Mouse (Mus musculus) forebrain, embryonic 15.5 days (tissue): ENCODE results near the gene Rab7b. TPM values are rescaled to one million over a fixed set of nuclear protein-coding genes. Genes with fewer than 3 reads are reported as not detected.

ENCODE experiments used
- ATAC-seq: fragments of 200-750 bp; cut with Nextera tagmentation; replicated peaks from 2 replicates; pipeline ENCODE4 v1.8.0; 2017; ENCODE audit warnings: mild to moderate bottlenecking, moderate TSS enrichment, moderate library complexity
- H3K27ac ChIP-seq: fragments of 300-500 bp; sonication (generic); replicated peaks from 2 replicates; pipeline ENCODE4 v1.5.1; 2015; ENCODE audit warnings: mild to moderate bottlenecking, inconsistent platforms
- H3K27me3 ChIP-seq: fragments of 300-500 bp; sonication (generic); 2 replicates; pipeline ENCODE4 v1.6.1; 2015; ENCODE audit warnings: inconsistent platforms
- H3K36me3 ChIP-seq: fragments of 300-500 bp; sonication (generic); 2 replicates; pipeline ENCODE4 v1.6.1; 2015; ENCODE audit warnings: mild to moderate bottlenecking, inconsistent platforms
- H3K4me1 ChIP-seq: fragments of 300-500 bp; sonication (generic); 2 replicates; pipeline ENCODE4 v1.6.1; 2015; ENCODE audit warnings: inconsistent platforms
- H3K4me2 ChIP-seq: fragments of 300-500 bp; sonication (generic); replicated peaks from 2 replicates; pipeline ENCODE4 v1.6.1; 2015; ENCODE audit warnings: mild to moderate bottlenecking, inconsistent platforms
- H3K4me3 ChIP-seq: fragments of 300-500 bp; sonication (generic); 2 replicates; pipeline ENCODE4 v1.5.1; 2015; ENCODE audit warnings: mild to moderate bottlenecking, inconsistent platforms
- H3K9ac ChIP-seq: fragments of 300-500 bp; sonication (generic); replicated peaks from 2 replicates; pipeline ENCODE4 v1.6.1; 2015; ENCODE audit warnings: mild to moderate bottlenecking, inconsistent platforms
- H3K9me3 ChIP-seq: fragments of 300-500 bp; sonication (generic); 2 replicates; pipeline ENCODE4 v1.6.1; 2016; ENCODE audit warnings: inconsistent platforms
- whole genome bisulfite sequencing: fragments of 180-500 bp; shearing (Covaris S2); methylation state at CpG from one replicate; pipeline ENCODE4 v1.1.7; 2015; ENCODE audit warnings: mixed read lengths; 5-methylcytosine and 5-hydroxymethylcytosine counted together
- polyA plus RNA-seq: library from polyadenylated mRNA; unstranded; fragments of >200 nt; fragmentation: Nextera tagmentation; extraction: Ambion mirVana; gene quantifications from 2 replicates; pipeline ENCODE4 v1.2.1, GENCODE M21; 2015

Rab7b gene
- 0.37 and 1.3 TPM in 2 replicates for polyA plus RNA-seq

DNA sequence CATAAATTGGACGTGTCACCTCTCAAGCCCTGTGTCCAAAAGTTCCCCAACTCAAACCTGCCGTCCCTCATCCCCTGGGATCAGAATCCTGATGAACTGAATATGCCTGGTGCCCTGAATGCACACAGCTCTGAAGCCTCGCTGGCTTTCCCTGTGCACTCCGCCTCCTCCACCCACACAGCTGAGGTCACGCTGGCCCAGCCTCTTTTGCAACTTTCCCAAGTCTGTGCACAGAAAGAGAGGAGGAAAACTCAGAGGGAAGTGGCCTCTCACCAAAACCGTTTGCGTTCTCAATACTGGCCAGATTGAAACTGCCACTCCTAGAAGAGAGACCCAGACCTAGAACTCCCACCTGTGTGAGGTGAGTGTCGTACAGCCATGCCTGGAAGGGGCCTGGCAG is at the start of gene Rab7b:
TSS of gene Rab7b (plus strand) at position 221 of the 400 bp plus-strand sequence.
- no peaks in the 10 kb centered on the region for H3K9me3 ChIP-seq
- H3K4me3 ChIP-seq, result no peak within 1 kb of the TSS
- H3K4me2 ChIP-seq, result no peak within 1 kb of the TSS
- H3K9ac ChIP-seq, result no peak within 1 kb of the TSS
- no peaks in the 10 kb centered on the region for H3K36me3 ChIP-seq
- WGBS, result 63% methylated on average over 8 of the region's 8 CpGs
- no peak for ATAC-seq
- no peak within 1 kb of the TSS for H3K27ac ChIP-seq
- no peaks in the 10 kb centered on the region for H3K27me3 ChIP-seq
- no peaks in the 10 kb centered on the region for H3K4me1 ChIP-seq

DNA sequence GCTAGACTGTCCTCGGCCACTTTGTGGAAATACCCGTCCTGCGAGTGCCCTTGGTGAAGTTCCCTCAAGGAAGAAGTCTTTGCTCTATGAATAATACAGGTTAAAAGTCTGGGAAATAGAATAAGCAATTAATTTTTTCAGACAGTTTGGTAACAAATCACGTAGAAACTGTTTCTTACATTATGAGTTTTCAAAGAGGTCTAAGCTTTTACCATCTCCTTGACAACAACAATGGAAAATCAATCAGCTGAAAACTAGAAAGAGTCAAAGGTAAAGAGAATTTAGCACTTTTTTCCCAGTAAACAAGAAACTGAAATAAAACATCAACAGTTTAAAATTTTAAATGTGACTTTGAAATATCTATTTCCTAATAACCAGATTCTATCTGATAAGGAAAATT is 48.4 kb upstream of the Rab7b start:
- no peaks in the 10 kb centered on the region for H3K27me3 ChIP-seq
- no peaks in the 10 kb centered on the region for H3K9me3 ChIP-seq
- no peak overlapping the region for H3K27ac ChIP-seq
- no peak overlapping the region for H3K4me3 ChIP-seq
- WGBS, result 82% methylated on average over 4 of the region's 4 CpGs
- no peak overlapping the region for H3K9ac ChIP-seq
- ATAC-seq, result no peak
- no peaks in the 10 kb centered on the region for H3K36me3 ChIP-seq
- H3K4me2 ChIP-seq, result no peak overlapping the region
- H3K4me1 ChIP-seq, result no peaks in the 10 kb centered on the region

DNA sequence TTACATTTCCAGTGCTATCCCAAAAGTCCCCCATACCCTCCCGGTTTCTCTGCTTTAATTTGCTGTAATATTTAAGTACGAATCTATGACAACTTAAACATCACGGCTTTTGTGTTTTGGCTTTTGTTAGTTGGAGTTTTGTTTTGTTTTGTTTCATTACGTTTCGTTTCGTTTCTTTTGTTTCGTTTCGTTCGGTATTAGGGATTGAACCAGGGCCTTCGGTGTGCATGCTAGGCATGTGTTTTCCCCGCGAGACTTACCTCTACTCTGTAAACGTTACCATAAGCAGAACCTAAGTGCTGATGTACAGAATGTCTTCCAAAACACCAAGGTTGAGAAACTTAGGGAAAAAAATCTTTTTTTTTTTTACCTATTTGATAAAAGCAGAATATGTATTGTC is 46.9 kb upstream of the Rab7b start:
- ATAC-seq, result no peak
- Histone ChIP-seq H3K36me3 (no peaks in the 10 kb centered on the region), H3K9me3 (no peaks in the 10 kb centered on the region), H3K4me3 (no peak overlapping the region), H3K9ac (no peak overlapping the region), H3K4me1 (no peaks in the 10 kb centered on the region), H3K27me3 (no peaks in the 10 kb centered on the region), H3K4me2 (no peak overlapping the region), H3K27ac (no peak overlapping the region)
- WGBS, result 91% methylated on average over 13 of the region's 13 CpGs

DNA sequence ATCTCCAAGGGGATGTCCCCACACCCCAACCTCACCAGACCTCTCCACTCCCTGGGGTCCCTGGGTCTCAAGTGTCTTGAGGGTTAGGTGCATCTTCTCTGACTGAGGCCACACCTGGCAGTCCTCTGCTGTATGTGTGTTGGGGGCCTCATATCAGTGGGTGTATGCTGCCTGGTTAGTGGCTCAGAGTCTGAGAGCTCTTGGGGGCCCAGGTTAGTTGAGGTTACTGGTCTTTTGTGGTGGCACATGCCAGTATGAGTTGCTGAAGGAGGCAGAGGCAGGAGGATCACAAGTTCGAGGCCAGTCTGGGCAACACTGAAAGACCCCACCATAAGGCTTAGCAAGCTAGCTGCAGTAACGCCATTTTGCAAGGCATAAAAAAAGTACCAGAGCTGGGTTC is 46.2 kb upstream of the Rab7b start:
- 97% methylated on average over 2 of the region's 2 CpGs for WGBS
- ATAC-seq, result no peak
- Histone ChIP-seq H3K4me3 (no peak overlapping the region), H3K9me3 (no peaks in the 10 kb centered on the region), H3K9ac (no peak overlapping the region), H3K4me1 (no peaks in the 10 kb centered on the region), H3K27ac (no peak overlapping the region), H3K36me3 (no peaks in the 10 kb centered on the region), H3K27me3 (no peaks in the 10 kb centered on the region), H3K4me2 (no peak overlapping the region)

DNA sequence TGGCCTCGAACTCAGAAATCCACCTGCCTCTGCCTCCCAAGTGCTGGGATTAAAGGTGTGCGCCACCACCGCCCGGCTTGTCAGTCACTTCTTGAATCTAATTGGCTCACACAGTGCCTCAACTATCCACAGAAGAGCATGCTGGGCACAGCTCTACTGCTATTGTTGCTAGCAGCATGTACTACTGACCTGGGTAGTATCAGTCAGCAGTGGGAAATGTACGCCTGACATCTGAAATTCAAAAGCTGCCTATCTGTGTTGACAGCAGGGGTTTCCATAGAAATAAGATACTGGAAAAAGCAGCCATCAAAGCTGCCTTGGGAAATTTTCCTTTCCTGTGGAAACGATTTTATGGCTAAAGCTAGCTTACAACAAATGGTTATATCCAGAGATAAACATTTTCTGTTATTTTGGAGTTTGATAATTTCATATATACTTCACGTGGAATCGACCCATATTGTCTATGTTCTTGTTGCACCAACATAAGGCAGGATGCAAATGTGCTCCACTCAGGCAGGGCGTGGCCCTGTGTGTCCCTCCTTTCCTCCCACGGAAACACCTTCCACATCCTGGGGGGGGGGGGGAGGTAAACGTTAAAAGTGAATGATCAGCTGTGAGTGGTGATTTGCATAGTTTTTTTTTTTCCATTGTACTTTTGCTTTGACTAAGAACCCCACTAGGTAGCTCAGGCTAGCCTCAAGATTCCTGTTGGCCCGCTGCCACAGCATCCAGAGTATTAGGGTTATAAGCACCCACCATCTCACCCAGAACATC is 35.6 kb upstream of the Rab7b start:
- no peaks in the 10 kb centered on the region for H3K27me3 ChIP-seq
- no peak for ATAC-seq
- H3K36me3 ChIP-seq, result no peaks in the 10 kb centered on the region
- H3K9me3 ChIP-seq, result no peaks in the 10 kb centered on the region
- H3K4me3 ChIP-seq, result no peak overlapping the region
- WGBS, result 74% methylated on average over 12 of the region's 12 CpGs
- no peak overlapping the region for H3K4me2 ChIP-seq
- H3K27ac ChIP-seq, result no peak overlapping the region
- peaks cover 7% of the 10 kb centered on the region for H3K4me1 ChIP-seq
- H3K9ac ChIP-seq, result no peak overlapping the region

DNA sequence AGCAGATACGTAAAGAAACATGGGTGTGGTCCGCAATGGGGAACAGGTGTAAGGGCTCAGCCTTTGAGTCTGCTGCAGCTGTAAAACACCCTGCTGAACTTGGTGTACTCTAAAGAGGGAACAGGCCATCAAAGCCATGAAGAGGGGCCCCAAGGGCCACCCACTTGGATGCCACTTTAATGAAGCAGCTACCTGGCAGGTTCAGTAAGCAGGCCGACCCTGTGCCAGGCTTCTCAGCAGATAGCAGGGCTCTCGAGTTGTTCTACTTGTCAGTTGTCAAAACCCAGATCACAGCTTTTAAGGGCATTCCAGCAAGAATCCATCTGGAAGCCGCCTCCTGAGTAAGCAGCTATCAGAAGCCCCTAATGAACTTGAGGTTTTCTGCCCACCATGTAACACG is 32.9 kb upstream of the Rab7b start:
- Histone ChIP-seq H3K27ac (no peak overlapping the region), H3K36me3 (no peaks in the 10 kb centered on the region), H3K4me2 (no peak overlapping the region), H3K4me3 (no peak overlapping the region), H3K27me3 (no peaks in the 10 kb centered on the region), H3K9ac (no peak overlapping the region), H3K4me1 (peaks cover 7% of the 10 kb centered on the region), H3K9me3 (no peaks in the 10 kb centered on the region)
- no peak for ATAC-seq
- 84% methylated on average over 6 of the region's 6 CpGs for WGBS

DNA sequence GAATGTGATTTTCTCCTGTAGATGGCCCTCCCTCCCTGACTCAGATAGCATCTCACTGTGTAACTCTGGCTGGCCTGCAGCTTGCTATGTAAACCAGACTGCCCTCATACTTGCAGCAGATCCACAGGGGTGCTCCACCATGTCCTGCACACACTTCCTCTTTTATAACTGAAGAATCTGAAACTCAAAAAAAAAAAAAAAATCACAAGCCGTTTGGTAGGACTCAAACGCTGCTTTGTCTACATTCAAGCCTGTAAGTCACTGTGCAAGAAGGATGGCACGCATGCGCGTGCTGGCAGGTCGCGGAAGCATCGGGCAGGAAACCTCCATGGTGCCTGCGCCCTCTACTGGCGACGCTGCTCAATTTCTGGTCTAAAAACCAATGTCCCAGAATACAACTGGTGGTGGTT is 30.5 kb upstream of the Rab7b start:
- ATAC-seq, result peak; percentile 94
- H3K4me2 ChIP-seq, result peak overlapping the region; percentile 27
- H3K4me3 ChIP-seq, result peak overlapping the region; percentile 24
- H3K4me1 ChIP-seq, result peaks cover 7% of the 10 kb centered on the region
- peak overlapping the region; percentile 85 for H3K27ac ChIP-seq
- H3K9ac ChIP-seq, result peak overlapping the region; percentile 37
- no peaks in the 10 kb centered on the region for H3K27me3 ChIP-seq
- WGBS, result under 1% methylated on average over 11 of the region's 11 CpGs
- no peaks in the 10 kb centered on the region for H3K9me3 ChIP-seq
- no peaks in the 10 kb centered on the region for H3K36me3 ChIP-seq

DNA sequence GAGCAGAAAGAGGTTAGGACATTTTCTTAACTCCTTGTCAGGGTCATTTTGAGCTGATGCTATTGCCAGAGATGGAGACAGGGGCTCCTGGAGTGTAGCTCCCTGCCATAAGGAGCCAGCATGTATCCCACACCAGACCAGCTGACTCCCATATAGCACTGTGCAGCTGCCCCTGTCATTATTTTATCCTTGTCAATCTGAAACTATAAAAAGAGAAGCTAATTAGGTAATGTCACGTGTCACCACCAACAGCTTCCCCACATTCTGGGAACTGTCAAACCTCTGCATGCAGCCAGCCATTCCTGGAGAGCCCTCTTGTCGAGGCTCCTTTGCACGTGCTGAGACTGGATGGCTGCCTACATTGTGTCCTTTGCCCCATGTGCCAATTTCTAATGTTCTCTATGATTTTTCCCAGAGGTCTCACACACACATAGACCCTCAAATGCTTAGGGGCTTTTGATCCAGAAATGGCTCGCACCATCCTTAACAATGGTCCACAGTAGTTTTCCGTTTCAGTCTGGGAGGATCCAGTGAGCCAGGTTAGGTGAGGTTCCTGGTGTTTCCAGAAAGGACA is 28.9 kb upstream of the Rab7b start:
- H3K4me3 ChIP-seq, result no peak overlapping the region
- H3K27ac ChIP-seq, result no peak overlapping the region
- no peak for ATAC-seq
- H3K4me1 ChIP-seq, result peaks cover 7% of the 10 kb centered on the region
- no peak overlapping the region for H3K4me2 ChIP-seq
- no peaks in the 10 kb centered on the region for H3K9me3 ChIP-seq
- WGBS, result 59% methylated on average over 5 of the region's 5 CpGs
- H3K9ac ChIP-seq, result no peak overlapping the region
- no peaks in the 10 kb centered on the region for H3K36me3 ChIP-seq
- H3K27me3 ChIP-seq, result no peaks in the 10 kb centered on the region

DNA sequence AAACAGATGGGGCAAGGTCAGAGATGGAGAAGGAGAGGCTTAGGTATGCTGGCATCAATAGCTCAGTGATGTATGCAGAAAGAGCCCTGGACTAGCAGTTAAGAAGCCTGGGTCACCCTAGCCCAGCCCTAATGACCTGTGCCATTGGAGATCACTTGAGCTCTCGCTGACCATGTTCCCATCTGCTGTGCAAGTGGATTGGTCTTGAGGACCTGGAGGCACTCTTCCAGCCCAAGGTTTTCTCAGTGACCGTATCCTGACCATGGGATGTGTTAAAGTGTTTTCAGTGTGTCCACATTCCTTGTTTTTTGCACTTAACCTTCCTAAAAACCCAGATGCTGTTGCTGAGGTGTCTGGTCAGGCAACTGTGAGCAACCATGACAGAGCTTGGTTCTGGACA is 28.2 kb upstream of the Rab7b start:
- WGBS, result 87% methylated on average over 2 of the region's 2 CpGs
- H3K9me3 ChIP-seq, result no peaks in the 10 kb centered on the region
- no peak overlapping the region for H3K4me2 ChIP-seq
- peaks cover 7% of the 10 kb centered on the region for H3K4me1 ChIP-seq
- no peaks in the 10 kb centered on the region for H3K27me3 ChIP-seq
- H3K9ac ChIP-seq, result no peak overlapping the region
- no peak overlapping the region for H3K4me3 ChIP-seq
- no peaks in the 10 kb centered on the region for H3K36me3 ChIP-seq
- H3K27ac ChIP-seq, result no peak overlapping the region
- ATAC-seq, result no peak

DNA sequence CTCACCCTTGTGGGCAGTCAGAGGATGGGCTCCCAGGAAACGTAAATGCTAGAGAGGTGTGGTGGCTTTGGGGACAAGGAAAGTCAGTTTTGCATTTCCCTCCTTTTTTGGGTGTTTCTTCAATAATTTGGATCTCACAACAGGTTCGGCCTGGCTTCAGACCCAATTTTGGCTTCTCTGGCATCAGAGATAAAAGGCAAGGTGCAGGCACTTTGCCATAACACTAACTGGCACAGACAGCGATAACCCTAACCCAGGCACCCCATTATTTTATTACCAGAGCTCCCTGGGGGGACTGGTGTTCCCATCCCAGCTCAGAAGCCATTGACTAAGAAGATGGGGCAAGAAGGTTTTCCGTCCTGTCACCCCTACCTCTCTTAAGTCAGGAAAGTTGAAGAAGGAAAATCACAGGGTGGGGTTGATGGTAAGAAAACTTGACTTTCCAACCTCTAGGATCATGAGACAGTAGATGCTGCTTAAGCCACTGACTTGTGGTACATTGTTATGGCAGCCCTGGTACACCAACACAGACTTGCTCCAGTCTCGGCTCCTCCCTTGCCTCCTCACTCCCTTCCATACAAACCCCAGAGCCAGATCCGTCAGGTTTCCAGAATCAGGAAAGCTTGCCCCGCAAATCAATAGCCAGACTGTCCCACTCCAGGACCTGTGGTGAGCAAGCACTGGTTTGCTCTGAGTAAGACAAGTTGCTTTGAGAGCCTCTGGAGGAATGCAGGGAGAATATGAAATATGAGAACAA is 27.6 kb upstream of the Rab7b start:
- Histone ChIP-seq H3K9ac (no peak overlapping the region), H3K9me3 (no peaks in the 10 kb centered on the region), H3K27ac (no peak overlapping the region), H3K36me3 (no peaks in the 10 kb centered on the region), H3K4me3 (no peak overlapping the region), H3K27me3 (no peaks in the 10 kb centered on the region), H3K4me2 (no peak overlapping the region), H3K4me1 (peaks cover 7% of the 10 kb centered on the region)
- WGBS, result 82% methylated on average over 7 of the region's 7 CpGs
- no peak for ATAC-seq

DNA sequence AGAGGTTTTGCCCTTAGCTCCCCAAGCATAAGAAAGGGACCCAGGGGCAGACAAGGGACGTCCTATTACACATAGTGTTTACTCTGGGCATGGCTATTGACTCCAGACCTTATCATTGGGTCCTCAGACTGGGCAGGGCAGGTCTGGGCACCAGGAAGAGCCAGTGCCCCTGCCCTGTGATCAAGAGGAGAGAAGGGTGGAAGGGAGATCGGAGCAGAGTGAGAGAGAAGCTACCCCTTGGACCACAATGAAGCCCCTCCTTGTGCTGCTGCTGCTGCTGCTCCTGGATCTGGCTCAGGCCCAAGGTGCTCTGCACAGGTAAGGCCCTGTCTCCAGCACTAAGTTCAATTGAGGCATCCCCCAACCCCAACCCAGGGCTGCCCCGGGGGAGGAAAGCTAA is 26.7 kb upstream of the Rab7b start:
- Histone ChIP-seq H3K4me2 (no peak overlapping the region), H3K27ac (no peak overlapping the region), H3K9ac (no peak overlapping the region), H3K9me3 (no peaks in the 10 kb centered on the region), H3K4me1 (peaks cover 7% of the 10 kb centered on the region), H3K4me3 (no peak overlapping the region), H3K36me3 (no peaks in the 10 kb centered on the region), H3K27me3 (no peaks in the 10 kb centered on the region)
- 70% methylated on average over 3 of the region's 3 CpGs for WGBS
- no peak for ATAC-seq

DNA sequence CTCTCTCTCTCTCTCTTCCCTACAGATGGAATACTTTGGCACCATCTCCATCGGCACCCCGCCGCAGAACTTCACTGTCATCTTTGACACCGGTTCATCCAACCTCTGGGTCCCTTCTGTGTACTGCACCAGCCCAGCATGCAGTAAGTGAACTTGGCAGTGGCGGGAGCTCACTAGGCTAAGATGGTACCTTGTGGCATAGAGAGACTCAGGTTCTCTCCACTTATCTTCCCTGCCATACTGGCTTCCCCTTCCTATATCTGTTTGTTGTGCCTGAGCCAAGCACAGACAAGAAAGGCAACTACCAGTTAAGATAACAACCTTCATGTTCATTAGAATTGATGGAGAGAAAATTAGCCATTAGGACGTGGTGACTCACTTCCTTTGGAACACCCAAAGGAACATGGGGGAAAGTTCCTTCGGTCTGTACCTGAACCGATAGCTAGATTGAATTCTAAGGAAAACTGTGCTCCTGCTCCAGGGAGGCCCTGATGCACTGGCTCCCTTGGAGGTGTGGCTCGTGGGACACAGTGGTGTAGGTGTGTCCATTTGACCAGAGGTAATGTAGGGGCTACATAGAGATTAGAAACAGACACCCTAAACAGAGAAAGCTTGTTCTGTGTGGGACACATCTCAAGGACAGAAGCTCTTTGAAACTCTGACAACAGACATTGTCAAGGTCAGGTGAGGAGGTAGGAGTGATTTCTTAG is 25.1 kb upstream of the Rab7b start:
- Histone ChIP-seq H3K27ac (no peak overlapping the region), H3K36me3 (no peaks in the 10 kb centered on the region), H3K27me3 (no peaks in the 10 kb centered on the region), H3K9me3 (no peaks in the 10 kb centered on the region), H3K4me2 (no peak overlapping the region), H3K4me1 (no peaks in the 10 kb centered on the region), H3K9ac (no peak overlapping the region), H3K4me3 (no peak overlapping the region)
- ATAC-seq, result no peak
- 88% methylated on average over 9 of the region's 9 CpGs for WGBS
